Mouse (Mus musculus) kidney, adult 2 months (tissue): ENCODE measurements around the gene Phlda1. TPM values are rescaled to one million over a fixed set of nuclear protein-coding genes. Genes with fewer than 3 reads are reported as not detected.

Experiments
- DNase-seq: peaks from one replicate; pipeline ENCODE4 v3.0.0; 2021
- H3K27ac ChIP-seq: fragments of 200-500 bp; 2 replicates; pipeline ENCODE4 v1.5.1; 2012; ENCODE audit warnings: low read depth, low read length, control low read depth, inconsistent platforms; ENCODE audit not compliant: insufficient read depth
- H3K27me3 ChIP-seq: fragments of 200-500 bp; replicated peaks from 2 replicates; pipeline ENCODE4 v1.6.1; 2012; ENCODE audit warnings: mild to moderate bottlenecking, moderate library complexity, low read length, inconsistent platforms; ENCODE audit not compliant: control insufficient read depth, insufficient read depth
- H3K36me3 ChIP-seq: fragments of 200-500 bp; 2 replicates; pipeline ENCODE4 v1.6.1; 2012; ENCODE audit warnings: mild to moderate bottlenecking, moderate library complexity, low read length, inconsistent platforms; ENCODE audit not compliant: control insufficient read depth, insufficient read depth
- H3K4me1 ChIP-seq: fragments of 200-500 bp; 2 replicates; pipeline ENCODE4 v1.6.1; 2011; ENCODE audit warnings: low read length; ENCODE audit not compliant: control insufficient read depth, insufficient read depth
- H3K4me3 ChIP-seq: fragments of 200-500 bp; 2 replicates; pipeline ENCODE4 v1.5.1; 2011; ENCODE audit warnings: mild to moderate bottlenecking, low read depth, low read length, control low read depth; ENCODE audit not compliant: insufficient read depth
- CTCF ChIP-seq: fragments of 200-500 bp; conservative IDR thresholded peaks from 2 replicates; pipeline ENCODE4 v1.5.1; 2011; ENCODE audit warnings: low read depth, mild to moderate bottlenecking, control low read depth, low read length, moderate library complexity, mixed read lengths; ENCODE audit not compliant: insufficient read depth, insufficient read length
- POLR2A ChIP-seq: fragments of 200-500 bp; IDR thresholded peaks from one replicate; pipeline ENCODE4 v1.6.1; 2011; ENCODE audit warnings: low read depth, low read length, control low read depth
- WGBS: fragments of 180-500 bp; shearing (Covaris S2); methylation state at CpG from one replicate; pipeline ENCODE4 v1.1.7; 2018; 5-methylcytosine and 5-hydroxymethylcytosine counted together
- polyA plus RNA-seq: library from polyadenylated mRNA; depleted of rRNA; stranded (reverse); fragments of >200 nt; gene quantifications from 2 replicates; pipeline ENCODE4 v1.2.3, GENCODE M21; 2012; rRNA removed

The Phlda1 gene
- 7.8 and 9.5 TPM in 2 replicates for polyA plus RNA-seq

- DNase-seq = peak; percentile 97
- under 1% methylated on average over 92 of the region's 94 CpGs for WGBS
Measured at GRCm38 (mm10) chr10:111506101-111506925, at the start of gene Phlda1. TSS of gene Phlda1 (plus strand) at chr10:111506286.

GRCm38 (mm10) chr10:111458088-111458487 is 48.0 kb upstream of the Phlda1 start:
- no peaks in the 10 kb centered on the region for H3K27me3 ChIP-seq
- H3K4me3 ChIP-seq = no peak overlapping the region
- no peaks in the 10 kb centered on the region for H3K36me3 ChIP-seq
- H3K27ac ChIP-seq = no peak overlapping the region
- TF ChIP-seq POLR2A (no peak), CTCF (no peak)
- H3K4me1 ChIP-seq = no peaks in the 10 kb centered on the region
- DNase-seq = no peak
- 38% methylated on average over 7 of the region's 7 CpGs for WGBS

More at GRCm38 (mm10) chr10:111506101-111506925, at the start of gene Phlda1:
- peak within 1 kb of the TSS; percentile 92 for H3K4me3 ChIP-seq
- TF ChIP-seq POLR2A = peak; percentile 81
- TF ChIP-seq CTCF = no peak
- peaks cover 6% of the 10 kb centered on the region; the same call in 1 of the 2 replicates for H3K4me1 ChIP-seq
- H3K27me3 ChIP-seq = no peaks in the 10 kb centered on the region
- H3K27ac ChIP-seq = peak within 1 kb of the TSS; percentile 78
- H3K36me3 ChIP-seq = no peaks in the 10 kb centered on the region

GRCm38 (mm10) chr10:111459040-111459439 is 47.0 kb upstream of the Phlda1 start:
- Histone ChIP-seq H3K36me3 (no peaks in the 10 kb centered on the region), H3K4me3 (no peak overlapping the region), H3K27ac (no peak overlapping the region), H3K4me1 (no peaks in the 10 kb centered on the region), H3K27me3 (no peaks in the 10 kb centered on the region)
- no peak for TF ChIP-seq CTCF
- TF ChIP-seq POLR2A = no peak
- no peak for DNase-seq
- 73% methylated on average over 9 of the region's 9 CpGs for WGBS

GRCm38 (mm10) chr10:111459874-111460273 is 46.2 kb upstream of the Phlda1 start:
- 87% methylated on average over 3 of the region's 3 CpGs for WGBS
- no peak for DNase-seq

GRCm38 (mm10) chr10:111460381-111460780 is 45.7 kb upstream of the Phlda1 start:
- DNase-seq = no peak
- Histone ChIP-seq H3K36me3 (no peaks in the 10 kb centered on the region), H3K4me3 (no peak overlapping the region), H3K27ac (no peak overlapping the region), H3K27me3 (no peaks in the 10 kb centered on the region), H3K4me1 (no peaks in the 10 kb centered on the region)
- WGBS = 41% methylated on average over 4 of the region's 4 CpGs
- TF ChIP-seq CTCF (no peak), POLR2A (no peak)

More at GRCm38 (mm10) chr10:111459874-111460273, 46.2 kb upstream of the Phlda1 start:
- Histone ChIP-seq H3K36me3 (no peaks in the 10 kb centered on the region), H3K4me1 (no peaks in the 10 kb centered on the region), H3K27ac (no peak overlapping the region), H3K27me3 (no peaks in the 10 kb centered on the region), H3K4me3 (no peak overlapping the region)
- TF ChIP-seq CTCF = no peak
- no peak for TF ChIP-seq POLR2A

GRCm38 (mm10) chr10:111464833-111465232 is 41.3 kb upstream of the Phlda1 start:
- 88% methylated on average over 1 of the region's 1 CpGs for WGBS
- Histone ChIP-seq H3K36me3 (no peaks in the 10 kb centered on the region), H3K4me1 (no peaks in the 10 kb centered on the region), H3K27ac (no peak overlapping the region), H3K4me3 (no peak overlapping the region), H3K27me3 (no peaks in the 10 kb centered on the region)
- DNase-seq = no peak
- TF ChIP-seq POLR2A = no peak
- no peak for TF ChIP-seq CTCF

GRCm38 (mm10) chr10:111465409-111465808 is 40.7 kb upstream of the Phlda1 start:
- Histone ChIP-seq H3K36me3 (no peaks in the 10 kb centered on the region), H3K4me1 (no peaks in the 10 kb centered on the region), H3K4me3 (no peak overlapping the region), H3K27me3 (no peaks in the 10 kb centered on the region), H3K27ac (no peak overlapping the region)
- no peak for DNase-seq
- TF ChIP-seq CTCF (no peak), POLR2A (no peak)
- 56% methylated on average over 2 of the region's 2 CpGs for WGBS
